Mouse (Mus musculus): Measurements from ENCODE around the gene Nufip2. TPM values are rescaled to one million over a fixed set of nuclear protein-coding genes. Genes with fewer than 3 reads are reported as not detected.

The Nufip2 gene
- polyA plus RNA-seq, 1 experiment from 2014 or later = 9.2 TPM

- peak; percentile 46; the same call in 1 of the 2 replicates for ATAC-seq (ENCODE audit: low FRiP score, low TSS enrichment)
- Histone ChIP-seq H3K27ac (ENCODE audit: low read depth, low read length) (peak overlapping the region; percentile 80), H3K4me2 (replicated peaks; ENCODE audit: low read depth, low read length) (no peak overlapping the region; the same call in 1 of the 2 replicates), H3K9me3 (ENCODE audit: control insufficient read depth, low read length) (no peaks in the 10 kb centered on the region), H3K36me3 (ENCODE audit: control insufficient read depth, insufficient read depth, low read length) (no peaks in the 10 kb centered on the region), H3K4me3 (ENCODE audit: low read length) (no peak overlapping the region), H3K27me3 (ENCODE audit: control insufficient read depth, insufficient read depth, low read length) (no peaks in the 10 kb centered on the region), H3K4me1 (ENCODE audit: control insufficient read depth, insufficient read depth, low read length) (peaks cover 20% of the 10 kb centered on the region), H3K9ac (ENCODE audit: low read depth, low read length) (no peak overlapping the region)
- 54% methylated on average over 8 of the region's 8 CpGs for WGBS
These were observed 86.1 kb downstream of the Nufip2 start for GRCm38 (mm10) chr11:77771879-77772713.

GRCm38 (mm10) chr11:77775701-77776400 lies 89.9 kb downstream of the Nufip2 start:
- 47% methylated on average over 9 of the region's 9 CpGs for WGBS
- Histone ChIP-seq H3K4me2 (replicated peaks; ENCODE audit: low read depth, low read length) (no peak overlapping the region), H3K27ac (ENCODE audit: low read depth, low read length) (peak overlapping the region; percentile 42; the same call in 1 of the 2 replicates), H3K9ac (ENCODE audit: low read depth, low read length) (no peak overlapping the region), H3K36me3 (ENCODE audit: control insufficient read depth, insufficient read depth, low read length) (peaks cover 10% of the 10 kb centered on the region), H3K4me3 (ENCODE audit: low read length) (no peak overlapping the region), H3K4me1 (ENCODE audit: control insufficient read depth, insufficient read depth, low read length) (peaks cover 16% of the 10 kb centered on the region), H3K9me3 (ENCODE audit: control insufficient read depth, low read length) (no peaks in the 10 kb centered on the region), H3K27me3 (ENCODE audit: control insufficient read depth, insufficient read depth, low read length) (no peaks in the 10 kb centered on the region)
- 0 out of 2 replicates have a peak, but pooled peaks have one; percentile 32 for ATAC-seq (ENCODE audit: low FRiP score, low TSS enrichment)

DNA sequence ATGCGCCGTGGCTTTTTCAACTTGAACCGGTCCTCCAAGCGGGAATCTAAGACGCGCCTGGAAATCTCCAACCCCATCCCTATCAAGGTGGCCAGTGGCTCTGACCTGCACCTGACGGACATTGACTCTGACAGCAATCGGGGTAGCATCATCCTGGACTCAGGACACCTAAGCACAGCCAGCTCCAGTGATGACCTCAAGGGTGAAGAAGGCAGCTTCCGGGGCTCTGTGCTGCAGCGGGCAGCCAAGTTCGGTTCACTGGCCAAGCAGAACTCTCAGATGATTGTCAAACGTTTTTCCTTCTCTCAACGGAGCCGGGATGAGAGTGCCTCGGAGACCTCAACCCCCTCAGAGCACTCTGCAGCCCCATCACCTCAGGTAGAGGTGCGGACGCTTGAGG lies 91.5 kb downstream of the Nufip2 start:
- Histone ChIP-seq H3K4me1 (ENCODE audit: control insufficient read depth, insufficient read depth, low read length) (peaks cover 12% of the 10 kb centered on the region; the same call in 1 of the 2 replicates), H3K4me2 (replicated peaks; ENCODE audit: low read depth, low read length) (no peak overlapping the region), H3K27me3 (ENCODE audit: control insufficient read depth, insufficient read depth, low read length) (no peaks in the 10 kb centered on the region), H3K36me3 (ENCODE audit: control insufficient read depth, insufficient read depth, low read length) (peaks cover 10% of the 10 kb centered on the region), H3K27ac (ENCODE audit: low read depth, low read length) (no peak overlapping the region), H3K4me3 (ENCODE audit: low read length) (no peak overlapping the region), H3K9ac (ENCODE audit: low read depth, low read length) (no peak overlapping the region), H3K9me3 (ENCODE audit: control insufficient read depth, low read length) (no peaks in the 10 kb centered on the region)
- WGBS = 80% methylated on average over 17 of the region's 17 CpGs
- ATAC-seq (ENCODE audit: low FRiP score, low TSS enrichment) = no peak

DNA sequence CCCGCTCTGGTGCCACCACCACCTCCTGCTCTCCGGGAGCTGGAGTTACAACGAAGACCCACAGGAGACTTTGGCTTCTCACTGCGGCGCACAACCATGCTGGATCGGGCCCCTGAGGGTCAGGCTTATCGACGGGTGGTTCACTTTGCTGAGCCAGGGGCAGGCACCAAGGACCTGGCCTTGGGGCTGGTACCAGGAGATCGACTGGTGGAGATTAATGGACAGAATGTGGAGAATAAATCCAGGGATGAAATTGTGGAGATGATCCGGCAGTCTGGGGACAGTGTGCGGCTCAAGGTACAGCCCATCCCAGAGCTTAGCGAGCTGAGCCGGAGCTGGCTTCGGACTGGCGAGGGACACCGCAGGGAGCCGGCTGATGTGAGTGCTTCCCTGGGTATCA lies 92.0 kb downstream of the Nufip2 start:
- Histone ChIP-seq H3K9ac (ENCODE audit: low read depth, low read length) (no peak overlapping the region), H3K27ac (ENCODE audit: low read depth, low read length) (no peak overlapping the region), H3K4me3 (ENCODE audit: low read length) (no peak overlapping the region), H3K27me3 (ENCODE audit: control insufficient read depth, insufficient read depth, low read length) (no peaks in the 10 kb centered on the region), H3K4me2 (replicated peaks; ENCODE audit: low read depth, low read length) (no peak overlapping the region), H3K4me1 (ENCODE audit: control insufficient read depth, insufficient read depth, low read length) (peaks cover 10% of the 10 kb centered on the region; the same call in 1 of the 2 replicates), H3K9me3 (ENCODE audit: control insufficient read depth, low read length) (no peaks in the 10 kb centered on the region), H3K36me3 (ENCODE audit: control insufficient read depth, insufficient read depth, low read length) (peaks cover 10% of the 10 kb centered on the region)
- 93% methylated on average over 17 of the region's 17 CpGs for WGBS
- ATAC-seq (ENCODE audit: low FRiP score, low TSS enrichment) = no peak

GRCm38 (mm10) chr11:77779240-77779639 lies 93.3 kb downstream of the Nufip2 start:
- 33% methylated on average over 1 of the region's 1 CpGs for WGBS
- no peak for ATAC-seq (ENCODE audit: low FRiP score, low TSS enrichment)

DNA sequence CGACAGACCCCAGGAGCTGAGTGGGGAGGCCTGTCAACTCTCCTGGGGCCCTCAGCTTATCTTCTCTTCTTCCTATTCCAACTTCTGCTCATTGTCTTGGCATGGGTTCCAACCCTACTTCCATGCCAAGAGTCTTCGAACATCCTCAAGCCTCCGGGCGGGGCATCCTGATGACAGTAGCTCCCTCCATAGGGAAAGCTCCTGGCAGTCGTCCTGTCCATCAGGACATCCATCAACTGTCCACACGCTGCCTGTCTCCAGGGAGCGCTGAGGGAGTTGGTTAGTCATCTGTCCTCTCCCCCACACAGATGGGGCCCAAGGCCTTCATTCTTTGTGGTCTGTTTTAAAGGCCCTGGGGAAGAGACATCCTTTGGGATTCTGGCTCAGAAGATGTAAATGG lies 95.1 kb downstream of the Nufip2 start:
- no peak for ATAC-seq (ENCODE audit: low FRiP score, low TSS enrichment)
- H3K9me3 ChIP-seq (ENCODE audit: control insufficient read depth, low read length) = no peaks in the 10 kb centered on the region
- H3K4me3 ChIP-seq (ENCODE audit: low read length) = no peak overlapping the region
- H3K27ac ChIP-seq (ENCODE audit: low read depth, low read length) = no peak overlapping the region
- peaks cover 33% of the 10 kb centered on the region for H3K4me1 ChIP-seq (ENCODE audit: control insufficient read depth, insufficient read depth, low read length)
- H3K4me2 ChIP-seq (replicated peaks; ENCODE audit: low read depth, low read length) = no peak overlapping the region
- H3K36me3 ChIP-seq (ENCODE audit: control insufficient read depth, insufficient read depth, low read length) = peaks cover 10% of the 10 kb centered on the region
- no peaks in the 10 kb centered on the region for H3K27me3 ChIP-seq (ENCODE audit: control insufficient read depth, insufficient read depth, low read length)
- WGBS = 60% methylated on average over 7 of the region's 7 CpGs
- no peak overlapping the region for H3K9ac ChIP-seq (ENCODE audit: low read depth, low read length)

More at GRCm38 (mm10) chr11:77779240-77779639, 93.3 kb downstream of the Nufip2 start:
- no peak overlapping the region for H3K9ac ChIP-seq (ENCODE audit: low read depth, low read length)
- H3K27ac ChIP-seq (ENCODE audit: low read depth, low read length) = no peak overlapping the region
- no peaks in the 10 kb centered on the region for H3K9me3 ChIP-seq (ENCODE audit: control insufficient read depth, low read length)
- H3K36me3 ChIP-seq (ENCODE audit: control insufficient read depth, insufficient read depth, low read length) = peaks cover 10% of the 10 kb centered on the region
- H3K4me3 ChIP-seq (ENCODE audit: low read length) = no peak overlapping the region
- no peak overlapping the region for H3K4me2 ChIP-seq (replicated peaks; ENCODE audit: low read depth, low read length)
- H3K27me3 ChIP-seq (ENCODE audit: control insufficient read depth, insufficient read depth, low read length) = no peaks in the 10 kb centered on the region
- peaks cover 21% of the 10 kb centered on the region; the same call in 1 of the 2 replicates for H3K4me1 ChIP-seq (ENCODE audit: control insufficient read depth, insufficient read depth, low read length)

- Histone ChIP-seq H3K9me3 (ENCODE audit: control insufficient read depth, low read length) (no peaks in the 10 kb centered on the region), H3K27ac (ENCODE audit: low read depth, low read length) (no peak overlapping the region), H3K9ac (ENCODE audit: low read depth, low read length) (no peak overlapping the region), H3K4me1 (ENCODE audit: control insufficient read depth, insufficient read depth, low read length) (peaks cover 40% of the 10 kb centered on the region), H3K27me3 (ENCODE audit: control insufficient read depth, insufficient read depth, low read length) (no peaks in the 10 kb centered on the region), H3K4me2 (replicated peaks; ENCODE audit: low read depth, low read length) (no peak overlapping the region), H3K4me3 (ENCODE audit: low read length) (no peak overlapping the region), H3K36me3 (ENCODE audit: control insufficient read depth, insufficient read depth, low read length) (peaks cover 10% of the 10 kb centered on the region)
- WGBS = 82% methylated on average over 7 of the region's 7 CpGs
- no peak for ATAC-seq (ENCODE audit: low FRiP score, low TSS enrichment)
These were observed 96.3 kb downstream of the Nufip2 start for GRCm38 (mm10) chr11:77782104-77782815.

DNA sequence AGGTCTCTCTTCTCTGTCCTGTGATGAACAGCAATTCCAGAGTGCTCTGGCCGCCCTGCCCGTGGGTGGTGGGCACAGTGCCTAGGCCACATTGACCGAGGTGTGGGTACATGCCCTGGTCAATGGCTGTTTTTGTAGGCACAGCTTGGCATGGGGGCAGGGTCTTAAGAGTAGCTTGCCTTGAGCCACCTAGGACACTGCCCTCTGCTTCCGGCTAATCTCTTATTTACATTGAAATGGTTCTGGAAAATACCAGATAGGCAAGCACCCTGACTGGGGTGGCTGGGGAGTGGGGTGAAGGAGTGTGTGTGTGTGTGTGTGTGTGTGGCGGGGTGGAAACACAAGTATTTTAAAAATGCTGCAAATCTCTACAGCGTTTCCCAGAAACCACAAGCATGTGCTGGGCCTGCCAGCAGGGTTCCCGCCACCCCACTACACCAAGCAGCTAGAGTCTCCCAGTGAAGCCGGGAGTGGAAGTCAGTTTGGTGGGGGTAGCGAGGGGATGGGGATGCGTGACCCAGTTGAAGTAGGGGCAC lies 97.3 kb downstream of the Nufip2 start:
- Histone ChIP-seq H3K4me2 (replicated peaks; ENCODE audit: low read depth, low read length) (no peak overlapping the region), H3K4me3 (ENCODE audit: low read length) (no peak overlapping the region), H3K27me3 (ENCODE audit: control insufficient read depth, insufficient read depth, low read length) (no peaks in the 10 kb centered on the region), H3K9me3 (ENCODE audit: control insufficient read depth, low read length) (no peaks in the 10 kb centered on the region), H3K4me1 (ENCODE audit: control insufficient read depth, insufficient read depth, low read length) (peaks cover 40% of the 10 kb centered on the region), H3K36me3 (ENCODE audit: control insufficient read depth, insufficient read depth, low read length) (no peaks in the 10 kb centered on the region), H3K27ac (ENCODE audit: low read depth, low read length) (no peak overlapping the region; the same call in 1 of the 2 replicates), H3K9ac (ENCODE audit: low read depth, low read length) (no peak overlapping the region)
- 78% methylated on average over 10 of the region's 10 CpGs for WGBS
- ATAC-seq (ENCODE audit: low FRiP score, low TSS enrichment) = peak; percentile 22; the same call in 1 of the 2 replicates

Data from kidney, embryonic 14.5 days (tissue).